Mouse (Mus musculus) midbrain, embryonic 15.5 days (tissue): ENCODE measurements at regions not wholly inside any gene's neighbourhood (a gene's known extent, or its start where the extent isn't known, plus 50 kb on each side); places are given as distances from the start of the nearest gene placed in this dataset.

Experiments used
- ATAC-seq: fragments of 200-750 bp; cut with Nextera tagmentation; replicated peaks from 2 replicates; pipeline ENCODE4 v1.8.0; 2017; ENCODE audit warnings: moderate TSS enrichment
- H3K27ac ChIP-seq: fragments of 300-500 bp; sonication (generic); 2 replicates; pipeline ENCODE4 v1.5.1; 2015; ENCODE audit warnings: mild to moderate bottlenecking, inconsistent platforms
- H3K27me3 ChIP-seq: fragments of 300-500 bp; sonication (generic); replicated peaks from 2 replicates; pipeline ENCODE4 v1.6.1; 2015; ENCODE audit warnings: inconsistent platforms
- H3K36me3 ChIP-seq: fragments of 300-500 bp; sonication (generic); replicated peaks from 2 replicates; pipeline ENCODE4 v1.6.1; 2015; ENCODE audit warnings: inconsistent platforms
- H3K4me1 ChIP-seq: fragments of 300-500 bp; sonication (generic); 2 replicates; pipeline ENCODE4 v1.6.1; 2015; ENCODE audit warnings: inconsistent platforms
- H3K4me2 ChIP-seq: fragments of 300-500 bp; sonication (generic); 2 replicates; pipeline ENCODE4 v1.6.1; 2015; ENCODE audit warnings: inconsistent platforms, mild to moderate bottlenecking, moderate library complexity
- H3K4me3 ChIP-seq: fragments of 300-500 bp; sonication (generic); 2 replicates; pipeline ENCODE4 v1.5.1; 2015; ENCODE audit warnings: mild to moderate bottlenecking, inconsistent platforms
- H3K9ac ChIP-seq: fragments of 300-500 bp; sonication (generic); 2 replicates; pipeline ENCODE4 v1.6.1; 2015; ENCODE audit warnings: mild to moderate bottlenecking, inconsistent platforms
- H3K9me3 ChIP-seq: fragments of 300-500 bp; sonication (generic); 2 replicates; pipeline ENCODE4 v1.6.1; 2016; ENCODE audit warnings: inconsistent platforms
- WGBS: fragments of 180-500 bp; shearing (Covaris S2); methylation state at CpG from one replicate; pipeline ENCODE4 v1.1.7; 2015; ENCODE audit warnings: mixed read lengths; 5-methylcytosine and 5-hydroxymethylcytosine counted together

GRCm38 (mm10) chr12:109948434-109948984 is 330.4 kb upstream of the Dio3 start:
- Histone ChIP-seq H3K4me2 (no peak overlapping the region), H3K4me1 (peaks cover 7% of the 10 kb centered on the region), H3K4me3 (no peak overlapping the region), H3K27me3 (no peaks in the 10 kb centered on the region), H3K9me3 (no peaks in the 10 kb centered on the region), H3K36me3 (no peaks in the 10 kb centered on the region), H3K9ac (no peak overlapping the region), H3K27ac (peak overlapping the region; percentile 56; the same call in 1 of the 2 replicates)
- peak; percentile 83 for ATAC-seq
- 12% methylated on average over 16 of the region's 16 CpGs for WGBS

- WGBS = 43% methylated on average over 17 of the region's 17 CpGs
- Histone ChIP-seq H3K9me3 (no peaks in the 10 kb centered on the region), H3K27ac (peak overlapping the region; percentile 56; the same call in 1 of the 2 replicates), H3K9ac (no peak overlapping the region), H3K27me3 (no peaks in the 10 kb centered on the region), H3K4me3 (no peak overlapping the region), H3K36me3 (no peaks in the 10 kb centered on the region), H3K4me1 (peaks cover 7% of the 10 kb centered on the region), H3K4me2 (no peak overlapping the region)
- ATAC-seq = no peak
Measured at GRCm38 (mm10) chr12:109949231-109949965, 329.5 kb upstream of the Dio3 start.

GRCm38 (mm10) chr12:109950632-109951031 is 328.2 kb upstream of the Dio3 start:
- ATAC-seq = no peak
- Histone ChIP-seq H3K36me3 (no peaks in the 10 kb centered on the region), H3K4me2 (no peak overlapping the region), H3K4me3 (no peak overlapping the region), H3K9ac (no peak overlapping the region), H3K4me1 (peaks cover 7% of the 10 kb centered on the region), H3K9me3 (no peaks in the 10 kb centered on the region), H3K27me3 (no peaks in the 10 kb centered on the region), H3K27ac (no peak overlapping the region)
- 50% methylated on average over 6 of the region's 6 CpGs for WGBS

GRCm38 (mm10) chr12:109951473-109951872 is 327.4 kb upstream of the Dio3 start:
- Histone ChIP-seq H3K9me3 (no peaks in the 10 kb centered on the region), H3K9ac (no peak overlapping the region), H3K27ac (no peak overlapping the region), H3K4me2 (no peak overlapping the region), H3K27me3 (no peaks in the 10 kb centered on the region), H3K4me1 (peaks cover 7% of the 10 kb centered on the region), H3K4me3 (no peak overlapping the region), H3K36me3 (no peaks in the 10 kb centered on the region)
- 68% methylated on average over 12 of the region's 12 CpGs for WGBS
- no peak for ATAC-seq

- no peak for ATAC-seq
- Histone ChIP-seq H3K4me3 (no peak overlapping the region), H3K36me3 (no peaks in the 10 kb centered on the region), H3K9me3 (no peaks in the 10 kb centered on the region), H3K27ac (no peak overlapping the region), H3K4me2 (no peak overlapping the region), H3K4me1 (peaks cover 7% of the 10 kb centered on the region), H3K27me3 (no peaks in the 10 kb centered on the region), H3K9ac (no peak overlapping the region)
- WGBS = 92% methylated on average over 10 of the region's 10 CpGs
Measured at GRCm38 (mm10) chr12:109951884-109952456, 326.9 kb upstream of the Dio3 start.

- peaks cover 7% of the 10 kb centered on the region for H3K4me1 ChIP-seq
- 67% methylated on average over 3 of the region's 3 CpGs for WGBS
- ATAC-seq = no peak
Measured at GRCm38 (mm10) chr12:109952933-109953332, 325.9 kb upstream of the Dio3 start.

GRCm38 (mm10) chr12:109957305-109957704 is 321.6 kb upstream of the Dio3 start:
- Histone ChIP-seq H3K9ac (no peak overlapping the region), H3K36me3 (no peaks in the 10 kb centered on the region), H3K4me2 (no peak overlapping the region), H3K27me3 (no peaks in the 10 kb centered on the region), H3K9me3 (no peaks in the 10 kb centered on the region), H3K4me1 (no peaks in the 10 kb centered on the region), H3K27ac (no peak overlapping the region), H3K4me3 (no peak overlapping the region)
- ATAC-seq = no peak
- WGBS = 77% methylated on average over 3 of the region's 3 CpGs

More at GRCm38 (mm10) chr12:109952933-109953332, 325.9 kb upstream of the Dio3 start:
- no peak overlapping the region for H3K4me3 ChIP-seq
- no peaks in the 10 kb centered on the region for H3K9me3 ChIP-seq
- H3K27ac ChIP-seq = no peak overlapping the region
- no peaks in the 10 kb centered on the region for H3K27me3 ChIP-seq
- no peak overlapping the region for H3K9ac ChIP-seq
- H3K36me3 ChIP-seq = no peaks in the 10 kb centered on the region
- H3K4me2 ChIP-seq = no peak overlapping the region

GRCm38 (mm10) chr12:109958357-109959085 is 320.3 kb upstream of the Dio3 start:
- Histone ChIP-seq H3K4me1 (no peaks in the 10 kb centered on the region), H3K27ac (no peak overlapping the region), H3K9me3 (no peaks in the 10 kb centered on the region), H3K27me3 (no peaks in the 10 kb centered on the region), H3K4me2 (no peak overlapping the region), H3K9ac (no peak overlapping the region), H3K4me3 (no peak overlapping the region), H3K36me3 (no peaks in the 10 kb centered on the region)
- peak; percentile 75 for ATAC-seq
- 48% methylated on average over 18 of the region's 18 CpGs for WGBS

GRCm38 (mm10) chr12:109966776-109967175 is 312.1 kb upstream of the Dio3 start:
- no peak for ATAC-seq
- Histone ChIP-seq H3K4me1 (no peaks in the 10 kb centered on the region), H3K9ac (no peak overlapping the region), H3K27me3 (no peaks in the 10 kb centered on the region), H3K27ac (no peak overlapping the region), H3K4me3 (no peak overlapping the region), H3K9me3 (no peaks in the 10 kb centered on the region), H3K4me2 (no peak overlapping the region), H3K36me3 (no peaks in the 10 kb centered on the region)
- WGBS = 84% methylated on average over 12 of the region's 12 CpGs

GRCm38 (mm10) chr12:109968303-109968702 is 310.6 kb upstream of the Dio3 start:
- no peak for ATAC-seq
- WGBS = 83% methylated on average over 7 of the region's 7 CpGs
- Histone ChIP-seq H3K9ac (no peak overlapping the region), H3K9me3 (no peaks in the 10 kb centered on the region), H3K27ac (no peak overlapping the region), H3K36me3 (no peaks in the 10 kb centered on the region), H3K4me1 (no peaks in the 10 kb centered on the region), H3K4me3 (no peak overlapping the region), H3K4me2 (no peak overlapping the region), H3K27me3 (no peaks in the 10 kb centered on the region)

GRCm38 (mm10) chr12:109971508-109971907 is 307.4 kb upstream of the Dio3 start:
- H3K9me3 ChIP-seq = no peaks in the 10 kb centered on the region
- peaks cover 2% of the 10 kb centered on the region; the same call in 1 of the 2 replicates for H3K4me1 ChIP-seq
- no peak overlapping the region for H3K4me3 ChIP-seq
- no peaks in the 10 kb centered on the region for H3K27me3 ChIP-seq
- no peak for ATAC-seq
- H3K9ac ChIP-seq = no peak overlapping the region
- no peaks in the 10 kb centered on the region for H3K36me3 ChIP-seq
- no peak overlapping the region for H3K27ac ChIP-seq
- 70% methylated on average over 3 of the region's 3 CpGs for WGBS
- no peak overlapping the region for H3K4me2 ChIP-seq

- ATAC-seq = no peak
- Histone ChIP-seq H3K4me3 (no peak overlapping the region), H3K9me3 (no peaks in the 10 kb centered on the region), H3K27ac (no peak overlapping the region), H3K4me2 (no peak overlapping the region), H3K4me1 (peaks cover 2% of the 10 kb centered on the region; the same call in 1 of the 2 replicates), H3K36me3 (no peaks in the 10 kb centered on the region), H3K9ac (no peak overlapping the region), H3K27me3 (no peaks in the 10 kb centered on the region)
- WGBS = 78% methylated on average over 5 of the region's 5 CpGs
Measured at GRCm38 (mm10) chr12:109972366-109973015, 306.4 kb upstream of the Dio3 start.
